Mouse (Mus musculus) C2C12 (cell line): ENCODE data around the gene Ypel2. TPM values are rescaled to one million over a fixed set of nuclear protein-coding genes. Genes with fewer than 3 reads are reported as not detected.

Source experiments
- H3K27me3 ChIP-seq: one replicate; pipeline ENCODE4 v1.6.1; 2011; ENCODE audit not compliant: control insufficient read depth, insufficient read depth, insufficient read length
- H3K36me3 ChIP-seq: one replicate; pipeline ENCODE4 v1.6.1; 2011; ENCODE audit not compliant: control insufficient read depth, insufficient read depth
- H3K4me3 ChIP-seq: one replicate; pipeline ENCODE4 v1.5.1; 2011; ENCODE audit warnings: mild to moderate bottlenecking, control low read depth; ENCODE audit not compliant: poor library complexity, insufficient read depth, severe bottlenecking
- H3K79me2 ChIP-seq: one replicate; pipeline ENCODE4 v1.6.1; 2011; ENCODE audit not compliant: control insufficient read depth, insufficient read depth
- H3K79me3 ChIP-seq: one replicate; pipeline ENCODE4 v1.6.1; 2011; ENCODE audit warnings: low read depth, control low read depth
- H3ac ChIP-seq: one replicate; pipeline ENCODE3; 2011; ENCODE audit warnings: low read depth; ENCODE audit not compliant: control insufficient read depth, insufficient read length
- CEBPB ChIP-seq: IDR thresholded peaks from one replicate; pipeline ENCODE4 v1.6.1; 2011; ENCODE audit warnings: low read depth, mild to moderate bottlenecking, control low read depth, moderate library complexity
- CTCF ChIP-seq: IDR thresholded peaks from one replicate; pipeline ENCODE4 v1.5.1; 2011; ENCODE audit not compliant: control insufficient read depth, insufficient read depth, insufficient read length
- FOSL1 ChIP-seq: IDR thresholded peaks from one replicate; pipeline ENCODE4 v1.8.0; 2011; ENCODE audit warnings: mild to moderate bottlenecking, low read length; ENCODE audit not compliant: poor library complexity, insufficient read depth, severe bottlenecking
- MAX ChIP-seq: IDR thresholded peaks from one replicate; pipeline ENCODE4 v1.6.1; 2011; ENCODE audit warnings: mild to moderate bottlenecking, control low read depth
- MYOD1 ChIP-seq: IDR thresholded peaks from one replicate; pipeline ENCODE4 v1.6.1; 2011; ENCODE audit warnings: low read depth; ENCODE audit not compliant: control insufficient read depth, insufficient read length
- MYOG ChIP-seq: IDR thresholded peaks from one replicate; pipeline ENCODE4 v1.6.1; 2011; ENCODE audit not compliant: control insufficient read depth, insufficient read length; ENCODE audit errors: extremely low read depth
- USF1 ChIP-seq: IDR thresholded peaks from one replicate; pipeline ENCODE4 v1.6.1; 2011; ENCODE audit warnings: low read depth, mild to moderate bottlenecking, control low read depth, moderate library complexity
- polyA plus RNA-seq: library from polyadenylated mRNA; unstranded; fragments of >200 nt; fragmentation: generic; extraction: Trizol; gene quantifications from one replicate; pipeline ENCODE4 v1.2.1, GENCODE M21; 2012; ENCODE audit warnings: missing spikeins

The Ypel2 gene
- polyA plus RNA-seq, 1 experiment: 0.14 TPM

DNA sequence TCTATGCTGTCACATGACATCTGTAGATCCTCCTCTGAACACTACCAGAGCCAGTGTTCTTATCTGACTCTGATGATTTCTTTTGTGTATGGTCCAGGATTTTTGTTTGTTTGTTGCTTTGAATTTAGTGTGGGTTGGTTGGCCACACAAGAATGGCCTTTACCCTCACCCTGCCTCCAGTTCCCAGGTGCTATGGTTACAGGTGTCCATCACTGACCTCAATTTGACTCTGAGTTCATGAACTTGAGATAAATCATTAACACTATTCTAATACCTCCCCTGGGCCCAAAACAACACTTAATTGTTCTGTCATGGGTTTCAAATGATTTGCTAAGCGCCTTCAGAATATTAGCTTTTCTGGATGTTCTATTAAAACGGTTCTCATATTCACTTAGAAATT, 61.3 kb downstream of the Ypel2 start:
- Histone ChIP-seq H3K79me2 (no peaks in the 10 kb centered on the region), H3K36me3 (no peaks in the 10 kb centered on the region), H3ac (no peak overlapping the region), H3K79me3 (no peaks in the 10 kb centered on the region), H3K4me3 (no peak overlapping the region), H3K27me3 (no peaks in the 10 kb centered on the region)
- TF ChIP-seq USF1 (no peak), FOSL1 (no peak), MYOG (no peak)

DNA sequence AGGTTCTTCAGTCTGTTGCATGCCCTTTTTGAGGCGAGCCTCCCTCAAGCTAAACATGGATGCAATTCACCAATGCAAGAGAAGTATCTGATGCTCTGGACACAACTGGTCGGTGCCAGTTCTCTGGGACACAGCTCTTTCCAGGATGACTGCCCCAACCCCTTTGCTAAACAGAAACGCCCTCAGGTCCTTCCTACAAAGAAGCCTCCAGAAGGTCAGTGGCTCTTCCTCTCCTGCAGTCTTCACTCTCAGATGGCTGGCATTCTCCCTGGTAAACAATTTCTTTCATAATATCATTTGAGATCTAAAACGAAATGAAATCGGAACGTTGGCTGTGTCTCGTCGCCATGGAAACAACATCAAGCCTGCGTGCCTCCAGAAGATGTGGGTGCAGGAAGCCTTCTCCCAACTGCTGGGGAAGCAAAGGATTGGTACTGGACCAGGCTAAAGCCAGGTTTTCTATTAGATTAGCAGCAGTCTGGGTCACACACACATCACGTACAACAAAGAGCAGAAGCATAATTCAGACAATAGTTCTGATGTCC, 62.8 kb downstream of the Ypel2 start:
- Histone ChIP-seq H3K36me3 (no peaks in the 10 kb centered on the region), H3ac (no peak overlapping the region), H3K79me2 (no peaks in the 10 kb centered on the region), H3K79me3 (no peaks in the 10 kb centered on the region), H3K4me3 (no peak overlapping the region), H3K27me3 (no peaks in the 10 kb centered on the region)
- TF ChIP-seq CTCF: no peak

GRCm38 (mm10) chr11:86929985-86930384, 63.5 kb downstream of the Ypel2 start:
- no peak overlapping the region for H3ac ChIP-seq
- no peaks in the 10 kb centered on the region for H3K79me3 ChIP-seq
- H3K36me3 ChIP-seq: no peaks in the 10 kb centered on the region
- no peaks in the 10 kb centered on the region for H3K27me3 ChIP-seq
- TF ChIP-seq USF1: no peak
- no peak for TF ChIP-seq MAX
- TF ChIP-seq FOSL1: no peak
- TF ChIP-seq CTCF: no peak
- no peak for TF ChIP-seq CEBPB
- no peak for TF ChIP-seq MYOD1
- TF ChIP-seq MYOG: no peak
- H3K79me2 ChIP-seq: no peaks in the 10 kb centered on the region
- H3K4me3 ChIP-seq: no peak overlapping the region

- no peaks in the 10 kb centered on the region for H3K79me3 ChIP-seq
- TF ChIP-seq USF1 (no peak), MAX (no peak), FOSL1 (no peak), MYOD1 (no peak), CTCF (no peak), CEBPB (no peak), MYOG (no peak)
- no peaks in the 10 kb centered on the region for H3K36me3 ChIP-seq
- H3K27me3 ChIP-seq: no peaks in the 10 kb centered on the region
- no peak overlapping the region for H3K4me3 ChIP-seq
- H3K79me2 ChIP-seq: no peaks in the 10 kb centered on the region
- H3ac ChIP-seq: no peak overlapping the region
Measured at GRCm38 (mm10) chr11:86929531-86929930, 64.0 kb downstream of the Ypel2 start.

GRCm38 (mm10) chr11:86925085-86925638, 68.3 kb downstream of the Ypel2 start:
- H3K79me2 ChIP-seq: no peaks in the 10 kb centered on the region
- H3K4me3 ChIP-seq: no peak overlapping the region
- TF ChIP-seq MAX: no peak
- no peak for TF ChIP-seq MYOD1
- no peak for TF ChIP-seq CEBPB
- no peak for TF ChIP-seq USF1
- TF ChIP-seq FOSL1: no peak
- TF ChIP-seq CTCF: no peak
- TF ChIP-seq MYOG: no peak
- no peaks in the 10 kb centered on the region for H3K36me3 ChIP-seq
- no peaks in the 10 kb centered on the region for H3K27me3 ChIP-seq
- no peaks in the 10 kb centered on the region for H3K79me3 ChIP-seq
- H3ac ChIP-seq: no peak overlapping the region

DNA sequence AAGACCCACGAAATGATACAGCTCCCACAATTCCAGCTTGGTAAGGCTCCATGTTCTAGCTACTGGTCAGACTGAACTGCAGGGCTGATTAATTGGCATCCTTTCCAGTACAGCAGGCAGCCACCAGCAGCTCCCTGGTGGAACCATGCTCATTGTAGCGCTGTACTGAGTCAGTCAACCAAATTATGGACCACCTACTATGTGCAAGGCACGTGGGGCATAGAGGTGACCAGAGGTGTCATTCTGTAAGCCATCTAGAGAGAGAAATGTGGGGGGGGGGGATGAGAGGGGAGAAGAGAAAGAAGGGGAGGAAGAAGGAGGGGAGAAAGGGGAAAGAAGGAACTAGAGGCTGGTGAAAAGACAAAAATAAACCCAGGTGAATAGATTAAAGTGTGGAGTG, 68.9 kb downstream of the Ypel2 start:
- TF ChIP-seq MYOD1 (no peak), CEBPB (no peak), CTCF (no peak), MYOG (no peak), MAX (no peak), USF1 (no peak), FOSL1 (no peak)
- no peaks in the 10 kb centered on the region for H3K79me3 ChIP-seq

More for the DNA sequence above, 68.9 kb downstream of the Ypel2 start:
- Histone ChIP-seq H3K4me3 (no peak overlapping the region), H3K27me3 (no peaks in the 10 kb centered on the region), H3ac (no peak overlapping the region), H3K36me3 (no peaks in the 10 kb centered on the region), H3K79me2 (no peaks in the 10 kb centered on the region)
